Mouse (Mus musculus) monocyte, adult 2 months (primary cell): ENCODE measurements around the gene Prss38.
"Not testable (repeated sequence)": the region's sequence is repeated elsewhere in the genome, so short reads cannot be mapped to it uniquely, and the experiment has no call there.

ENCODE experiments used
- DNase-seq, 2 experiments: peaks; one replicate each; pipeline ENCODE4 v3.0.0; 2022; ENCODE audit warnings: low spot score in 2 of 2, low read depth in 1 of 2

Prss38 gene

DNA sequence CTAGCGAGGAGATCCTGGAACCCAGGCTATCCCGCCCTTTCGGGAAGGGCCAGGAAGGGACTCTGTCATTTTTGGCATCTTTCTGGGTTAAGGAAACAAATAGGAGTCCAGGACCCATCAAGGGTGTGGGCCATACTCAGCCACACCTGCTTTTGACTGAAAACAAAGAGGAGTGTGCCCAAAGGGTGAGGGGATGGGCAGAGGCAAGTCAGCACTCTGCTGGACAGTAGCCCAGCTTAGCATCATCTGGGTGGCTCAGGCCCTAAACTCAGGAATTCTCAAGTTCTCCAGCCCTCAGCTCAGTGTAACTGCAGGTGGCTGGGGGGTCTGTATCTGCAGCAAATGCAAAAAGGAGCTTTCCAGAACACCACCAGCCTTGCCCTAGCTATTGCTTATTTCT is 2.5 kb upstream of the Prss38 start:
- DNase-seq = no peak

GRCm38 (mm10) chr11:59369848-59370247 is 5.6 kb downstream of the Prss38 start:
- no peak for DNase-seq

- not testable (repeated sequence) for DNase-seq
Measured at GRCm38 (mm10) chr11:59367955-59368354, 7.5 kb downstream of the Prss38 start.

- no peak for DNase-seq
Measured at GRCm38 (mm10) chr11:59366633-59367032, 8.8 kb downstream of the Prss38 start.

DNA sequence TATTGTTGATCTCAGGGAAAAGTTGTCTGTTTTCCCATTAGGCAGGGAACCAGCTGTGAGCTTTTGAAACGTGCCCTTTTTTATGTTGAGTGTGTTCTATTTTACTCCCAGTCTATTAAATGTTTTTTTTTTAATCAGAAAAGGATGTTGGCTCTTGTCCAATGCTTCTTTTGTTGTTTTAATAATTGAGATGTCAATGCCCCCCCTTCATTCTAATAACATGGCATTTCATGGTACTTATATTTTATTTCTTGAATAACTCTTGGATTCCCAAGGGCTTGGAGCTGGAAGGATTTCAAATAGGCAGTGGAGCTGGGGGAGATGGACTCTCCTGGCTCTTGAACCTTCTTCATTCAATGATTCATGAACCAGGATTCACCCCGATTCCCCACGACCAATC is 9.4 kb downstream of the Prss38 start:
- no peak for DNase-seq

- no peak for DNase-seq
Measured at GRCm38 (mm10) chr11:59364417-59364816, 11.0 kb downstream of the Prss38 start.

DNA sequence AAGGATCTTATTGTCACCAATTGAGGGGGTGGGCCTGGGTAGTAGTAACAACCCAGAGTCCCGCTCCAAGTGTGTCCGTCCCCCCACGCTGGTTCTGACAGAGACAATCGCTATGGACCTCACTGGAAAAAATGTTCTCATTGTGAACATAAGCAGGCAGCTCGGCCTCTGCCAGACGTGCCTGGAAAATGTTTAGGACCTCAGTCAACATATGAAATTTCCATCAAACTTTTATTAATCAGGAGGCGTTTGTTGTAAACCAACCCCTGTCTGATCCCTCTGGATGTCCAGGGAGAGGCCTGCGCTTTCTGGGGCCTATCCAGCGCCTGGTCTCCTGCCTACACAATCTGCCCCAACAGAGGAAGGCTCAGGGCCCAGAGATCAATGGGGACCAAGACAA is 11.4 kb downstream of the Prss38 start:
- DNase-seq = no peak

DNA sequence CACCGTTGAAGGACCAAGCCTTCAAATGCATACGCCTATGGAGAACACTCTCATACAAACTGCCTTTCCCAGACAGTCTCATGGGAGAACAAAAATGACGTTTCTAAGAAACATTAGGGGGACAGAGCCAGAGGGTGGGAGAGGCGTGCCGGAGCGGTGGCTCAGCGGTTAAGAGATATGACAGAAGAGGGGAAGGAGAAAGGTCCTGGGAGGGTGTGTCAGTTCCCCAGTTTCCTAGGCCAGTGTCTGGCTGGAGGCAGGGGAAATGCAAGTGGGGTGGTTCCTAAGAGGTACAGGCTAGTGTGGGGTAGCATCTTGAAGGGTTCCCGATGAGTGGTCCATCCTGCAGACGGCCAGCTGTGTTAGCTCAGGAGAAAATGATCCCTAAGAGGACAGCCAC is 14.2 kb downstream of the Prss38 start:
- no peak for DNase-seq

- DNase-seq = no peak
Measured at GRCm38 (mm10) chr11:59356874-59357289, 18.6 kb downstream of the Prss38 start.

DNA sequence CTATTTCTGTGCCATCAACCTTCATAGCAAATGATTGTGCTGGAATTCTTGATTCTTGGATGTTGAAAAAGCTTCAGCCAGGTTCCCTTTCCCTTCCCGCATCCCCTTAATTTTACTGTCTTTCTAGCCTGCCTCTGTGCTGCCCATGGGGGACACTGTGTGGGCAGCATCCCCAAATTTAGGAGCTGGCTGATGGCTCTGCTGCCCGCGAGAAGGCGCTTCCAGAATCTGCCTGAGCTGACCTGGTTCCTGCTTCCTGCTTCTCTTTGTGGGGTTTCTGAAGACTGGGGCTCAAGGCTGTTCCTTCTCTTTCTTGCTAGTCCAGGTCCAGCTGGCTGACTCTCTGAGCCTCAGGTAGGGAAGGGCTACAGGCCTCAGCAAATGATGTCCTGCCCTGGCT is 20.7 kb downstream of the Prss38 start:
- no peak for DNase-seq

- no peak for DNase-seq
Measured at GRCm38 (mm10) chr11:59350326-59350725, 25.1 kb downstream of the Prss38 start.

GRCm38 (mm10) chr11:59346166-59346910 is 29.1 kb downstream of the Prss38 start:
- DNase-seq = no peak

- DNase-seq = no peak
Measured at GRCm38 (mm10) chr11:59342956-59343355, 32.5 kb downstream of the Prss38 start.

- no peak for DNase-seq
Measured at GRCm38 (mm10) chr11:59338736-59339120, 36.7 kb downstream of the Prss38 start.

GRCm38 (mm10) chr11:59337955-59338735 is 37.3 kb downstream of the Prss38 start:
- no peak for DNase-seq

GRCm38 (mm10) chr11:59336381-59336780 is 39.1 kb downstream of the Prss38 start:
- no peak for DNase-seq

- no peak for DNase-seq
Measured at GRCm38 (mm10) chr11:59335942-59336341, 39.5 kb downstream of the Prss38 start.

DNA sequence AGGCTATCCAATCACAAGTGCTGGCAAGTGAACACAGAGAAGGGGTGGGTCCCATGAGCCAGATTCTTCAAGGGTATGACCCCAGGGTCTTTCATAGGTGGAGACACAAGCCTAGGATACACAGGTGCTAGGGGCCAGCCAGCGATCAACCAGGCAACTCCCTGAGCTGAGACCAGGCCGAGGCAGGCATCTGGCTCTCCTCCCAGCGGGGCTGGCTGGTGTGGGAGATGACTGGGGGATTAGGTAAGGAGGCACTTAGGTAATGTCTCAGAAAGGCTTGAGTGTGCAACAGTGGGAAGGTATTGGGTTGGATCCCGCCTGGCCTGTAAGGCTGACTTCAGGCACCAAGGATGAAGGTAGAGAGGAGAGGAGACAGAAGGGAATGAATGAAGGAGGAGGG is 40.3 kb downstream of the Prss38 start:
- no peak for DNase-seq

DNA sequence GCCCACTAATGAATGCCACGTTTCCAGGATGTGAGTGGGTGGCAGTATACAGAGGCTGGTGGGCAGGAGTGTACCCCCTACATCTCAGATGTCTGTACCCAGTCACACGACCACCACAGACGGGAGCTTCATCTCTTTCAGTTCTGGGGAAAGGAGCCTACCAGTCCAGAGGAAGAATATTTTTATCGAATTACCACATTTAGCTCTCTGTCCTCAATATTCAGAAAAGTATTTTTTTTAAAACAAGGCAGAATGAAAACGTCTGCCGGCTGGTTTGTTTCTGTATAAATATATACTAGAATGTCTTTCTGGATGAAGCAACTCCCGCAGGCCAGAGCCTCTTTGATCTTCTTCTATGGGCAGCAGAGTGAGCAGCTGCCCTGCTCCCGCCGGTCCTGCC is 42.5 kb downstream of the Prss38 start:
- no peak for DNase-seq

DNA sequence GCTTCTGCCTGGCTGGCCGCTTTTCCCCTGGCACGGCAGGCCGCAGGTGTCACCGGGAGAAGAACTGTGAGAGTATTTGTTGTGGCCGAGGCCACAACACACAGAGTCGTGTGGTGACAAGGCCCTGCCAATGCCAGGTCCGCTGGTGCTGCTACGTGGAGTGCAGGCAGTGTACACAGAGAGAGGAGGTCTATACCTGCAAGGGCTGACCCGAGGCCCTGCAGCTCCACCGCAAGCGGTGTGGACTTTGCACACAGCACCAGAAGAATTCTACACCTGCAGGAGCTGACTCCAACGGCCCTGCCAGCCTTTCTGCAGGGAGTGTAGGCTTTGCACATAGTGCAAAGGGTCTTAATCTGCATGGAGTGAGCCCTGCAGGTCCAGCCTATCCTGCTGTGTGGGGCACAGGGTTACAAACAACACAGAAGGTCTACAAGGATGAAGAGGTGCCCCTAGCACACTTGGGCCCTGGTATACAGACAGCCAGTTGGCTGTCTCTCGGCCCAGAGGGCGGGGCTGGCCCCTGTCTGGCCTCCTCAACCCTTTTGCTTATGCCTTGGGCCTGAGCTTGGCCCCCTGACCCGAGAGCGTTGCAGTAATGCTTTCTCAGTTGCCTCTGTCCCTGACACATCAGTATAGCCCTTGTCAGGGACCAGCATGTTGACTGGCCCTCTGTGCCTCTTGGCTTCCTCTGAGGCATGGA is 44.1 kb downstream of the Prss38 start:
- no peak for DNase-seq

- DNase-seq = no peak
Measured at GRCm38 (mm10) chr11:59330560-59330959, 44.9 kb downstream of the Prss38 start.

- DNase-seq = no peak
Measured at GRCm38 (mm10) chr11:59329616-59330015, 45.8 kb downstream of the Prss38 start.
